Mouse (Mus musculus): ENCODE results near the gene Eme1. TPM values are rescaled to one million over a fixed set of nuclear protein-coding genes. Genes with fewer than 3 reads are reported as not detected.

Gene Eme1
- polyA plus RNA-seq, 1 experiment from 2014 or later, result 69.6 TPM

- 86% methylated on average over 8 of the region's 8 CpGs for WGBS
- Histone ChIP-seq H3K27ac (no peak overlapping the region), H3K4me1 (peaks cover 19% of the 10 kb centered on the region), H3K27me3 (ENCODE audit: poor library complexity, severe bottlenecking) (no peaks in the 10 kb centered on the region), H3K4me3 (no peak overlapping the region), H3K36me3 (replicated peaks) (peaks cover 68% of the 10 kb centered on the region), H3K9me3 (no peaks in the 10 kb centered on the region)
- no peak for DNase-seq (ENCODE audit: extremely low spot score, low spot score)
These were observed 20.8 kb downstream of the Eme1 start for GRCm38 (mm10) chr11:94632988-94633387.

- Histone ChIP-seq H3K27ac (no peak overlapping the region), H3K36me3 (replicated peaks) (peaks cover 58% of the 10 kb centered on the region)
- 95% methylated on average over 5 of the region's 5 CpGs for WGBS
These were observed 21.8 kb downstream of the Eme1 start for GRCm38 (mm10) chr11:94631969-94632368.

GRCm38 (mm10) chr11:94630199-94631011 is 23.4 kb downstream of the Eme1 start:
- no peak for DNase-seq (ENCODE audit: extremely low spot score, low spot score)

More at GRCm38 (mm10) chr11:94631969-94632368, 21.8 kb downstream of the Eme1 start:
- Histone ChIP-seq H3K9me3 (no peaks in the 10 kb centered on the region), H3K27me3 (ENCODE audit: poor library complexity, severe bottlenecking) (no peaks in the 10 kb centered on the region), H3K4me1 (peaks cover 19% of the 10 kb centered on the region), H3K4me3 (no peak overlapping the region)
- DNase-seq (ENCODE audit: extremely low spot score, low spot score), result no peak

GRCm38 (mm10) chr11:94629884-94630198 is 23.9 kb downstream of the Eme1 start:
- Histone ChIP-seq H3K27me3 (ENCODE audit: poor library complexity, severe bottlenecking) (no peaks in the 10 kb centered on the region), H3K27ac (peak overlapping the region; percentile 88), H3K9me3 (no peaks in the 10 kb centered on the region), H3K4me1 (peaks cover 19% of the 10 kb centered on the region), H3K4me3 (peak overlapping the region; percentile 95), H3K36me3 (replicated peaks) (peaks cover 37% of the 10 kb centered on the region)
- DNase-seq (ENCODE audit: extremely low spot score, low spot score), result no peak
- under 1% methylated on average over 28 of the region's 28 CpGs for WGBS

More at GRCm38 (mm10) chr11:94630199-94631011, 23.4 kb downstream of the Eme1 start:
- H3K27me3 ChIP-seq (ENCODE audit: poor library complexity, severe bottlenecking), result no peaks in the 10 kb centered on the region
- WGBS, result 17% methylated on average over 26 of the region's 26 CpGs
- peak overlapping the region; percentile 88 for H3K27ac ChIP-seq
- peaks cover 42% of the 10 kb centered on the region for H3K36me3 ChIP-seq (replicated peaks)
- peaks cover 19% of the 10 kb centered on the region for H3K4me1 ChIP-seq
- peak overlapping the region; percentile 95 for H3K4me3 ChIP-seq
- no peaks in the 10 kb centered on the region for H3K9me3 ChIP-seq

- WGBS, result 7% methylated on average over 41 of the region's 41 CpGs
- Histone ChIP-seq H3K36me3 (replicated peaks) (peaks cover 32% of the 10 kb centered on the region), H3K4me1 (peaks cover 19% of the 10 kb centered on the region), H3K27ac (peak within 1 kb of the TSS; percentile 88), H3K9me3 (no peaks in the 10 kb centered on the region), H3K4me3 (peak within 1 kb of the TSS; percentile 95), H3K27me3 (ENCODE audit: poor library complexity, severe bottlenecking) (no peaks in the 10 kb centered on the region)
- DNase-seq (ENCODE audit: extremely low spot score, low spot score), result peak; percentile 93
These were observed 24.4 kb downstream of the Eme1 start, which contains the start of gene Lrrc59 for GRCm38 (mm10) chr11:94629199-94629883. Gene Lrrc59 (plus strand): TSS chr11:94629767.

- no peak for DNase-seq (ENCODE audit: extremely low spot score, low spot score)
- no peaks in the 10 kb centered on the region for H3K36me3 ChIP-seq (replicated peaks)
- H3K4me1 ChIP-seq, result no peaks in the 10 kb centered on the region
- no peak overlapping the region for H3K4me3 ChIP-seq
- no peaks in the 10 kb centered on the region for H3K27me3 ChIP-seq (ENCODE audit: poor library complexity, severe bottlenecking)
- no peak overlapping the region for H3K27ac ChIP-seq
- no peaks in the 10 kb centered on the region for H3K9me3 ChIP-seq
- WGBS, result 81% methylated on average over 2 of the region's 2 CpGs
These were observed 31.6 kb downstream of the Eme1 start for GRCm38 (mm10) chr11:94622162-94622561.

GRCm38 (mm10) chr11:94621458-94621852 is 32.3 kb downstream of the Eme1 start:
- no peaks in the 10 kb centered on the region for H3K27me3 ChIP-seq (ENCODE audit: poor library complexity, severe bottlenecking)
- no peak overlapping the region for H3K4me3 ChIP-seq
- H3K4me1 ChIP-seq, result no peaks in the 10 kb centered on the region
- no peaks in the 10 kb centered on the region for H3K9me3 ChIP-seq
- H3K36me3 ChIP-seq (replicated peaks), result no peaks in the 10 kb centered on the region
- no peak for DNase-seq (ENCODE audit: extremely low spot score, low spot score)
- H3K27ac ChIP-seq, result no peak overlapping the region

- no peak overlapping the region for H3K27ac ChIP-seq
- no peak overlapping the region for H3K4me3 ChIP-seq
- WGBS, result 63% methylated on average over 6 of the region's 6 CpGs
- 0 out of 2 replicates have a peak, but pooled peaks cover 4% of the 10 kb centered on the region for H3K27me3 ChIP-seq (ENCODE audit: poor library complexity, severe bottlenecking)
- no peak for DNase-seq (ENCODE audit: extremely low spot score, low spot score)
- no peaks in the 10 kb centered on the region for H3K36me3 ChIP-seq (replicated peaks)
- no peaks in the 10 kb centered on the region for H3K4me1 ChIP-seq
- no peaks in the 10 kb centered on the region for H3K9me3 ChIP-seq
These were observed 32.9 kb downstream of the Eme1 start for GRCm38 (mm10) chr11:94620766-94621457.

GRCm38 (mm10) chr11:94617646-94618045 is 36.1 kb downstream of the Eme1 start:
- Histone ChIP-seq H3K9me3 (no peaks in the 10 kb centered on the region), H3K4me3 (no peak overlapping the region), H3K36me3 (replicated peaks) (no peaks in the 10 kb centered on the region), H3K4me1 (peaks cover 4% of the 10 kb centered on the region; the same call in 1 of the 2 replicates), H3K27me3 (ENCODE audit: poor library complexity, severe bottlenecking) (peaks cover 12% of the 10 kb centered on the region; the same call in 1 of the 2 replicates), H3K27ac (no peak overlapping the region)
- 89% methylated on average over 2 of the region's 2 CpGs for WGBS
- no peak for DNase-seq (ENCODE audit: extremely low spot score, low spot score)

GRCm38 (mm10) chr11:94615494-94615893 is 38.3 kb downstream of the Eme1 start:
- Histone ChIP-seq H3K27ac (no peak overlapping the region), H3K27me3 (ENCODE audit: poor library complexity, severe bottlenecking) (peaks cover 12% of the 10 kb centered on the region; the same call in 1 of the 2 replicates), H3K4me1 (peaks cover 4% of the 10 kb centered on the region; the same call in 1 of the 2 replicates), H3K9me3 (no peaks in the 10 kb centered on the region), H3K4me3 (no peak overlapping the region), H3K36me3 (replicated peaks) (no peaks in the 10 kb centered on the region)
- DNase-seq (ENCODE audit: extremely low spot score, low spot score), result no peak
- 25% methylated on average over 4 of the region's 4 CpGs for WGBS

GRCm38 (mm10) chr11:94614603-94615002 is 39.2 kb downstream of the Eme1 start:
- Histone ChIP-seq H3K4me1 (peaks cover 4% of the 10 kb centered on the region; the same call in 1 of the 2 replicates), H3K4me3 (no peak overlapping the region), H3K27ac (no peak overlapping the region), H3K36me3 (replicated peaks) (no peaks in the 10 kb centered on the region), H3K9me3 (no peaks in the 10 kb centered on the region), H3K27me3 (ENCODE audit: poor library complexity, severe bottlenecking) (peaks cover 12% of the 10 kb centered on the region; the same call in 1 of the 2 replicates)
- DNase-seq (ENCODE audit: extremely low spot score, low spot score), result no peak
- 88% methylated on average over 4 of the region's 4 CpGs for WGBS
